Mouse (Mus musculus) intestine, postnatal 0 days (tissue): ENCODE data around the gene Thap11. TPM values are rescaled to one million over a fixed set of nuclear protein-coding genes. Genes with fewer than 3 reads are reported as not detected.
"Not testable (repeated sequence)": the region's sequence is repeated elsewhere in the genome, so short reads cannot be mapped to it uniquely, and the experiment has no call there.

ENCODE experiments used
- ATAC-seq: fragments of 200-750 bp; cut with Nextera tagmentation; 2 replicates; pipeline ENCODE4 v1.8.0; 2017; ENCODE audit warnings: mild to moderate bottlenecking, moderate TSS enrichment, moderate library complexity
- H3K27ac ChIP-seq: fragments of 300-500 bp; sonication (generic); 2 replicates; pipeline ENCODE4 v1.5.1; 2014; ENCODE audit warnings: mild to moderate bottlenecking, low read depth, low read length, moderate library complexity
- H3K27me3 ChIP-seq: fragments of 300-500 bp; sonication (generic); replicated peaks from 2 replicates; pipeline ENCODE4 v1.6.1; 2014; ENCODE audit warnings: low read length, mixed read lengths; ENCODE audit not compliant: control insufficient read depth, insufficient read depth
- H3K36me3 ChIP-seq: fragments of 300-500 bp; sonication (generic); 2 replicates; pipeline ENCODE4 v1.6.1; 2014; ENCODE audit warnings: mild to moderate bottlenecking, moderate library complexity; ENCODE audit not compliant: control insufficient read depth, insufficient read depth
- H3K4me1 ChIP-seq: fragments of 300-500 bp; sonication (generic); replicated peaks from 2 replicates; pipeline ENCODE4 v1.6.1; 2014; ENCODE audit warnings: antibody characterized with exemption, low read length, mixed read lengths; ENCODE audit not compliant: control insufficient read depth, insufficient read depth
- H3K4me2 ChIP-seq: fragments of 300-500 bp; sonication (generic); replicated peaks from 2 replicates; pipeline ENCODE4 v1.6.1; 2014; ENCODE audit warnings: low read depth, mild to moderate bottlenecking, moderate library complexity
- H3K4me3 ChIP-seq: fragments of 300-500 bp; sonication (generic); 2 replicates; pipeline ENCODE4 v1.5.1; 2014; ENCODE audit warnings: low read depth, low read length
- H3K9ac ChIP-seq: fragments of 300-500 bp; sonication (generic); 2 replicates; pipeline ENCODE4 v1.6.1; 2014; ENCODE audit warnings: mild to moderate bottlenecking, low read depth, low read length
- H3K9me3 ChIP-seq: fragments of 300-500 bp; sonication (generic); 2 replicates; pipeline ENCODE4 v1.6.1; 2016; ENCODE audit warnings: mixed run types; ENCODE audit not compliant: control insufficient read depth
- CTCF ChIP-seq: sonication (generic); IDR thresholded peaks from 2 replicates; pipeline ENCODE4 v1.5.1; 2016; ENCODE audit warnings: low read depth, mild to moderate bottlenecking, control low read depth, antibody characterized with exemption, moderate library complexity
- WGBS: fragments of 180-500 bp; shearing (Covaris S2); extraction: QIAGEN DNeasy Blood & Tissue Kit; methylation state at CpG from one replicate; pipeline ENCODE4 v1.1.7; 2014; 5-methylcytosine and 5-hydroxymethylcytosine counted together
- polyA plus RNA-seq: library from polyadenylated mRNA; unstranded; fragments of >200 nt; fragmentation: Nextera tagmentation; extraction: Ambion mirVana; gene quantifications from 2 replicates; pipeline ENCODE4 v1.2.1, GENCODE M21; 2015

Gene Thap11
- polyA plus RNA-seq, 1 experiment from 2014 or later: 28.3 TPM

DNA sequence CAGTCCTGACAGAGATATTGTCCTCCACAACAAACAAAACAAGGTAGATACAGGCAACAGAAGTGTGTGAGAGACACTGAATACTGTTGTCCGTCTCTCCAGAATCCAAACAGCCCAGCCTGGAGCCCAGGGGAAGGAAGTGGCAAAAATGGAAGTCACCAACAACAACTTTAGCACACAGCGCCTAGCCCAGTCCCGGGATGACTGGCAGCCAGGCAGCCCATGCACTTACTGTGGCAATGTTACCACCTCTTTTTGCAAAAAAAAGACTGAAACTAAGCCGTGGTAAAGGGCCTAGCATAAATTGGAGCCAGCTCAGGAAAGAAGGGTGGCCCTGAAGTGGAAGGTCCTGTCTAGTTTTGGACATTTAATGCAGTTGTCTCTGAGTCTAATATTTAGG, 28.6 kb upstream of the Thap11 start:
- no peaks in the 10 kb centered on the region for H3K9me3 ChIP-seq
- WGBS: under 1% methylated on average over 4 of the region's 4 CpGs
- TF ChIP-seq CTCF: no peak
- no peaks in the 10 kb centered on the region for H3K27me3 ChIP-seq
- H3K4me3 ChIP-seq: peak overlapping the region; percentile 96
- peak overlapping the region; percentile 64; the same call in 1 of the 2 replicates for H3K27ac ChIP-seq
- H3K36me3 ChIP-seq: peaks cover 20% of the 10 kb centered on the region
- no peak for ATAC-seq
- H3K9ac ChIP-seq: peak overlapping the region; percentile 97
- peak overlapping the region; percentile 73 for H3K4me2 ChIP-seq
- H3K4me1 ChIP-seq: peaks cover 6% of the 10 kb centered on the region

- under 1% methylated on average over 52 of the region's 52 CpGs for WGBS
- no peak for TF ChIP-seq CTCF
- peak within 1 kb of the TSS; percentile 64; the same call in 1 of the 2 replicates for H3K27ac ChIP-seq
- peaks cover 15% of the 10 kb centered on the region; the same call in 1 of the 2 replicates for H3K36me3 ChIP-seq
- peak; percentile 99 for ATAC-seq
- H3K9ac ChIP-seq: peak within 1 kb of the TSS; percentile 97
- H3K4me2 ChIP-seq: peak within 1 kb of the TSS; percentile 73
- peak within 1 kb of the TSS; percentile 96 for H3K4me3 ChIP-seq
- no peaks in the 10 kb centered on the region for H3K27me3 ChIP-seq
- peaks cover 6% of the 10 kb centered on the region; the same call in 1 of the 2 replicates for H3K4me1 ChIP-seq
- no peaks in the 10 kb centered on the region for H3K9me3 ChIP-seq
Observed at GRCm38 (mm10) chr8:105826861-105827848, 27.8 kb upstream of the Thap11 start, which contains the start of the genes Ranbp10 and Tsnaxip1. TSS of gene Ranbp10 (minus strand) at chr8:105827350. TSS of gene Tsnaxip1 (plus strand) at chr8:105827731.

DNA sequence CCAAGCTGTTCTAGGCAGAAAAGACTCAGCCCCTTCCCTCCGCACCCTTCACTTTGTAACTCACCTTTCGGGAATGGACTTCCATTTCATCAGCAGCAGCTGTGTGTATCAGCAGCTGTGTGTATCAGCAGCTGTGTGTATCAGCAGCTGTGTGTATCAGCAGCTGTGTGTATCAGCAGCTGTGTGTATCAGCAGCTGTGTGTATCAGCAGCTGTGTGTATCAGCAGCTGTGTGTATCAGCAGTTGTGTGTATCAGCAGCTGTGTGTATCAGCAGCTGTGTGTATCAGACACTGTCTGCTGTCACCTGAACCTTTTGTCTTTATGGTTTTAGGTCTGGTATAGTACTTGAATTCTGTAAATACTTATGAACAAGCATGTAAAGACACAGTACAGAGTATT, 21.2 kb upstream of the Thap11 start:
- H3K27me3 ChIP-seq, H3K4me3 ChIP-seq, H3K36me3 ChIP-seq, H3K9me3 ChIP-seq, H3K4me1 ChIP-seq, H3K27ac ChIP-seq, H3K4me2 ChIP-seq, ATAC-seq, H3K9ac ChIP-seq: not testable (repeated sequence)
- 73% methylated on average over 2 of the region's 2 CpGs for WGBS

DNA sequence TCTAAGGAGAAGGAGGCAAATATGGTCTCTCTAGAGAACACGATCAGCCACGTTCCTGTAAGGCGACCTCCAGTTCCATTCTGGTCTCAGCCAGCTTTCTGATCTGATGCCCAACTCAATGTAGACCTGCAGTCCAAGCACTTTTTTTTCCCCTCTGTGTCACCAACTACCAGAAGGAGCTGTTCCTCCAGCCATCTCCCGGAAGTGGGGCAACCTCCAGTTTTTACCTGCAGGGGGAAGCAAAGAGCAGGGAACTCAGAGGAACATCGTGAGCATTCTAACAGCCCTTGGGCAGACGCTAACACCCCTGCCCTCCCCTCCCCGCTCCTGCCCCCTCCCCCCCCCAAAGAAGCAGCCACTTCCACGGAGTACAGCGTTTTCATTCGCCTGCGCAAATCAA, 19.6 kb upstream of the Thap11 start:
- H3K9me3 ChIP-seq: no peaks in the 10 kb centered on the region
- H3K4me3 ChIP-seq: no peak overlapping the region
- H3K9ac ChIP-seq: no peak overlapping the region
- H3K36me3 ChIP-seq: no peaks in the 10 kb centered on the region
- ATAC-seq: peak; percentile 39; the same call in 1 of the 2 replicates
- H3K27me3 ChIP-seq: no peaks in the 10 kb centered on the region
- no peak overlapping the region for H3K27ac ChIP-seq
- H3K4me2 ChIP-seq: no peak overlapping the region
- 31% methylated on average over 11 of the region's 11 CpGs for WGBS
- no peaks in the 10 kb centered on the region for H3K4me1 ChIP-seq
- TF ChIP-seq CTCF: peak; percentile 75

GRCm38 (mm10) chr8:105836991-105837390, 17.9 kb upstream of the Thap11 start:
- H3K27ac ChIP-seq: no peak overlapping the region
- H3K9me3 ChIP-seq: no peaks in the 10 kb centered on the region
- WGBS: 85% methylated on average over 6 of the region's 6 CpGs

DNA sequence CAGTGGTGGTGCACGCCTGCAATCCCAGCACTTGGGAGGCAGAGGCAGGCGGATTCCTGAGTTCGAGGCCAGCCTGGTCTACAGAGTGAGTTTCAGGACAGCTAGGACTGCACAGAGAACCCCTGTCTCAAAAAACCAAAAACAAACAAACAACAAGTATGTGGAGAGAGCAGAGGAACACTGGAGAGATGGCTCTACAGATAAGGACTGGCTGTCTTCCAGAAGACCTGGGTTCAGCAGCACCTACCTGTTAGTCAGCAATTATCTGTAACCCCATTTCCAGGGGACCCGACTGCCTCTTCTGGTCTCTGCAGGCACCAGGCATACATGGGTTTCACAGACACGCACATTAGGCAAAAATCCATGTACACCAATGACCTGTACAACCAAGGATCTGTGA, 15.7 kb upstream of the Thap11 start:
- peaks cover 7% of the 10 kb centered on the region for H3K36me3 ChIP-seq
- H3K9me3 ChIP-seq: no peaks in the 10 kb centered on the region
- 84% methylated on average over 5 of the region's 5 CpGs for WGBS
- no peak overlapping the region for H3K27ac ChIP-seq
- H3K27me3 ChIP-seq: no peaks in the 10 kb centered on the region
- no peak for TF ChIP-seq CTCF
- no peaks in the 10 kb centered on the region for H3K4me1 ChIP-seq
- H3K4me3 ChIP-seq: no peak overlapping the region
- H3K4me2 ChIP-seq: no peak overlapping the region
- no peak overlapping the region for H3K9ac ChIP-seq
- no peak for ATAC-seq

More at GRCm38 (mm10) chr8:105836991-105837390, 17.9 kb upstream of the Thap11 start:
- H3K4me2 ChIP-seq: no peak overlapping the region
- no peaks in the 10 kb centered on the region for H3K27me3 ChIP-seq
- no peak for TF ChIP-seq CTCF
- H3K9ac ChIP-seq: no peak overlapping the region
- no peaks in the 10 kb centered on the region for H3K36me3 ChIP-seq
- ATAC-seq: no peak
- H3K4me1 ChIP-seq: no peaks in the 10 kb centered on the region
- no peak overlapping the region for H3K4me3 ChIP-seq
